Mouse (Mus musculus): Measurements from ENCODE around the gene Csnk1e.

DNA sequence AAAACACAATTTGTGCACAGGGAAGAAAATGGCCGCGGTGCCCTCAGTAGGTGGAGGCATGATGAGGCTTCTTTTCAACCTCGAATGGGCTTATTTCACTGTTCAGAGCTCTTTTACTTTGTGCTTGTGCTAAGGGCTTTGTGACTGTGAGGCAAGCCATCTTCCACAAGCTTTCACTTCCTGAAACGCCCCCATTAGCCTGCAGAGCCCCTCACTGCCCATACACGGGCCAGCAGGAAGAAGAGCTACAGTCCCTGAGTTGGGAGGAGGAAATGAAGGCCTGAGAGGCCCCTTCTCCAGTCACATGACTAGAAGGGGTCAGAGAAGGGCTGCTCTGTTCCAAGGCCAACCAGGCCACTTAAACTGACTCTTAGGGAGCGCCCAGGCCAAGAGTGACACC, 1.2 kb upstream of the Csnk1e start:
- TF ChIP-seq POLR2A (IDR thresholded peaks at IDR 0.05; ENCODE audit: control insufficient read depth, low read depth, low read length) (no peak), CTCF (IDR thresholded peaks at IDR 0.05; ENCODE audit: control insufficient read depth, insufficient read depth, insufficient replicate concordance, low read depth, low read length) (no peak)

Measured in testis, adult 2 months (tissue).